In genomic region chr10:24926962-24927720, GRCm38 (mm10) we compare ENCODE assay signal across 9 mouse cellular contexts. TPM values are rescaled to one million over a fixed set of nuclear protein-coding genes. Genes with fewer than 3 reads are reported as not detected.
DNase-seq lines count a peak whose midpoint lies in the region; ATAC-seq and TF ChIP-seq lines count a peak whose summit lies in the region.
"Had no signal": no experiment of that assay in that cellular context is flagged by ENCODE, and none has a peak within 500 bp of the region (broad histone marks: within the 10 kb centered on the region; RNA-seq: fewer than 3 reads in every experiment).

Gene Arg1, minus strand, starts transcription at chr10:24927484.

- peak within 1 kb of the TSS; percentile 87 for H3K27ac ChIP-seq in liver, postnatal 0 days (ENCODE audit: low read depth)

- ATAC-seq in liver, postnatal 0 days, result peak; percentile 45
- no peak for ATAC-seq in cerebellum, adult (ENCODE audit: insufficient number of reproducible peaks, low FRiP score, low TSS enrichment)

- peak within 1 kb of the TSS; percentile 41 for H3K4me3 ChIP-seq in liver, postnatal 0 days (ENCODE audit: low read depth, low read length)

- no peaks in the 10 kb centered on the region; the same call in 1 of the 2 replicates for H3K4me1 ChIP-seq in liver, postnatal 0 days (ENCODE audit: insufficient read depth)

- TF ChIP-seq EP300 in liver, postnatal 0 days (IDR thresholded peaks at IDR 0.05; ENCODE audit: low read depth), result no peak; the same call in 1 of the 2 replicates

- WGBS in liver, postnatal 0 days (ENCODE audit: insufficient replicate concordance), result 54% methylated on average over 14 of the region's 14 CpGs

- H3K9ac ChIP-seq in liver, postnatal 0 days (replicated peaks), result peak within 1 kb of the TSS; percentile 68

- intact Hi-C loops in gastrocnemius, postnatal 14 days (cut with DNase I; ENCODE audit: low total_unique reads), result no loop called here
- intact Hi-C loops in gastrocnemius, postnatal 36 days (cut with DNase I), result no loop called here
- intact Hi-C loops in heart, postnatal 10 days (cut with DNase I), result no loop called here
- intact Hi-C loops in left cerebral cortex, postnatal 4 days (cut with DNase I), result no loop called here

- no peaks in the 10 kb centered on the region for H3K9me3 ChIP-seq in liver, postnatal 0 days (ENCODE audit: low read length)

- DNase-seq in gastrocnemius, postnatal 14 days, result peak; percentile 20
- DNase-seq in gastrocnemius, postnatal 36 days, result no peak
- DNase-seq in Muller cell, postnatal 12 days (ENCODE audit: inconsistent ontology term), result peak; percentile 58
- DNase-seq in heart, postnatal 10 days, result peak; percentile 11 to 14
- peak; percentile 82 for DNase-seq in liver, postnatal 0 days
- DNase-seq in left cerebral cortex, postnatal 4 days, result no peak
- DNase-seq in layer of hippocampus, postnatal 25 days (ENCODE audit: extremely low spot score in 1 of 2, low spot score in 1 of 2), result no peak
- DNase-seq: thymus, postnatal 36 days had no signal

- no peak for TF ChIP-seq CTCF in liver, postnatal 0 days (IDR thresholded peaks at IDR 0.05; ENCODE audit: low read depth)

- peak within 1 kb of the TSS; percentile 66 for H3K4me2 ChIP-seq in liver, postnatal 0 days (ENCODE audit: low read depth, low read length)

- no peaks in the 10 kb centered on the region for H3K27me3 ChIP-seq in liver, postnatal 0 days (ENCODE audit: insufficient read depth, low read length)

- H3K36me3 ChIP-seq in liver, postnatal 0 days (replicated peaks; ENCODE audit: insufficient read depth, low read length), result no peaks in the 10 kb centered on the region; the same call in 1 of the 2 replicates

RNA-seq across cellular contexts. Expression of gene Arg1, which starts in this region (rescaled TPM):
- under 1 TPM in 1 of 2 experiments, not detected in 1; 0.23 TPM for total RNA-seq in gastrocnemius, postnatal 14 days (2021)
- total RNA-seq in gastrocnemius, postnatal 36 days (2021), result not detected
- total RNA-seq in heart, postnatal 10 days (2021), result not detected
- 604 and 722 TPM in 2 replicates for polyA plus RNA-seq in liver, postnatal 0 days (2015; fragmentation: Nextera tagmentation; extraction: Ambion mirVana)
- total RNA-seq in left cerebral cortex, postnatal 4 days (2021), result not detected
- under 1 TPM in 1 of 2 experiments, not detected in 1; 0.17 TPM for total RNA-seq in layer of hippocampus, postnatal 25 days (2021)

Comparison
In these comparisons a context has a peak if more than half of its experiments do, and no peak if none do; other contexts are left out.
1. Peak in DNase-seq in gastrocnemius, postnatal 14 days; RNA of the gene not detected or under 1 TPM.
2. Peak in DNase-seq in heart, postnatal 10 days; RNA of the gene not detected or under 1 TPM.
3. DNase-seq: peak in Muller cell, postnatal 12 days (single experiment) and liver, postnatal 0 days (single experiment); none in gastrocnemius, postnatal 36 days (0 of 2), left cerebral cortex, postnatal 4 days (single experiment) and layer of hippocampus, postnatal 25 days (0 of 2).